Mouse (Mus musculus) cerebellum, adult 9-11 months (tissue): ENCODE results near the gene Otos.

ENCODE experiments used
- DNase-seq: peaks from one replicate; pipeline ENCODE4 v3.0.0; 2022

The Otos gene

GRCm38 (mm10) chr1:92646111-92646510, 2.5 kb downstream of the Otos start:
- DNase-seq = no peak

GRCm38 (mm10) chr1:92644916-92645315, 3.7 kb downstream of the Otos start:
- DNase-seq = no peak

GRCm38 (mm10) chr1:92643691-92644090, 5.0 kb downstream of the Otos start:
- no peak for DNase-seq

GRCm38 (mm10) chr1:92641514-92642272, 6.9 kb downstream of the Otos start, which contains the start of gene Cops9:
Gene Cops9, minus strand, starts transcription at chr1:92641985.
- peak; percentile 91 for DNase-seq

GRCm38 (mm10) chr1:92640393-92640792, 8.2 kb downstream of the Otos start:
- no peak for DNase-seq

GRCm38 (mm10) chr1:92638736-92639135, 9.9 kb downstream of the Otos start:
- no peak for DNase-seq

- DNase-seq = no peak
Observed at GRCm38 (mm10) chr1:92638181-92638580, 10.5 kb downstream of the Otos start.

GRCm38 (mm10) chr1:92637501-92638172, 11.0 kb downstream of the Otos start:
- DNase-seq = no peak

- no peak for DNase-seq
Observed at GRCm38 (mm10) chr1:92636676-92637075, 12.0 kb downstream of the Otos start.

GRCm38 (mm10) chr1:92636015-92636414, 12.6 kb downstream of the Otos start:
- DNase-seq = no peak

- DNase-seq = no peak
Observed at GRCm38 (mm10) chr1:92634976-92635599, 13.6 kb downstream of the Otos start.

GRCm38 (mm10) chr1:92634569-92634968, 14.1 kb downstream of the Otos start:
- no peak for DNase-seq

GRCm38 (mm10) chr1:92633726-92634125, 14.9 kb downstream of the Otos start:
- no peak for DNase-seq

GRCm38 (mm10) chr1:92632948-92633347, 15.7 kb downstream of the Otos start:
- DNase-seq = no peak

GRCm38 (mm10) chr1:92632196-92632595, 16.4 kb downstream of the Otos start:
- no peak for DNase-seq

GRCm38 (mm10) chr1:92628227-92628626, 20.4 kb downstream of the Otos start:
- DNase-seq = no peak

- DNase-seq = no peak
Observed at GRCm38 (mm10) chr1:92618360-92618759, 30.3 kb downstream of the Otos start.

GRCm38 (mm10) chr1:92617488-92617887, 31.2 kb downstream of the Otos start, which contains the start of gene Olfr12:
Gene Olfr12, plus strand, starts transcription at chr1:92617788.
- no peak for DNase-seq

GRCm38 (mm10) chr1:92616046-92616445, 32.6 kb downstream of the Otos start:
- no peak for DNase-seq

- DNase-seq = no peak
Observed at GRCm38 (mm10) chr1:92614516-92614915, 34.1 kb downstream of the Otos start.

GRCm38 (mm10) chr1:92613175-92613574, 35.5 kb downstream of the Otos start:
- no peak for DNase-seq

GRCm38 (mm10) chr1:92611008-92611407, 37.6 kb downstream of the Otos start:
- DNase-seq = peak; percentile 48

- no peak for DNase-seq
Observed at GRCm38 (mm10) chr1:92607711-92608110, 40.9 kb downstream of the Otos start.

- DNase-seq = no peak
Observed at GRCm38 (mm10) chr1:92605482-92605881, 43.2 kb downstream of the Otos start, which contains the start of gene Olfr1410. Gene Olfr1410, plus strand, starts transcription at chr1:92605782.
